Mouse (Mus musculus): ENCODE results near the gene 2510009E07Rik. TPM values are rescaled to one million over a fixed set of nuclear protein-coding genes. Genes with fewer than 3 reads are reported as not detected.
A peak's percentile ranks its signal among the peaks of the same experiment; 100 is the strongest.

The 2510009E07Rik gene
- total RNA-seq (2014; rRNA removed; ENCODE audit: low replicate concordance) (27.2 and 32.2 TPM in 2 replicates), polyA plus RNA-seq (2015; fragmentation: Nextera tagmentation; extraction: Ambion mirVana) (18.4 and 20.0 TPM in 2 replicates)

GRCm38 (mm10) chr16:21694463-21695241 is at the start of gene 2510009E07Rik:
Gene 2510009E07Rik (minus strand): TSS chr16:21694665.
- Histone ChIP-seq H3K27me3 (ENCODE audit: control insufficient read depth, insufficient read depth, low read length) (no peaks in the 10 kb centered on the region), H3K9ac (replicated peaks; ENCODE audit: low read depth, low read length) (peak within 1 kb of the TSS; percentile 93), H3K4me2 (ENCODE audit: low read depth, low read length) (peak within 1 kb of the TSS; percentile 94), H3K27ac (ENCODE audit: low read depth) (peak within 1 kb of the TSS; percentile 93), H3K4me3 (ENCODE audit: low read depth, low read length) (peak within 1 kb of the TSS; percentile 86), H3K36me3 (replicated peaks; ENCODE audit: control insufficient read depth, insufficient read depth, low read length) (no peaks in the 10 kb centered on the region), H3K4me1 (ENCODE audit: control insufficient read depth, insufficient read depth) (peaks cover 33% of the 10 kb centered on the region), H3K9me3 (replicated peaks; ENCODE audit: control insufficient read depth, low read length) (no peaks in the 10 kb centered on the region)
- WGBS = under 1% methylated on average over 53 of the region's 61 CpGs
- ATAC-seq (ENCODE audit: insufficient read depth, low read depth) = peak; percentile 90
- TF ChIP-seq EP300 (IDR thresholded peaks at IDR 0.05; ENCODE audit: low read depth) (peak; percentile 6; the same call in 1 of the 2 replicates), CTCF (IDR thresholded peaks at IDR 0.05; ENCODE audit: low read depth) (peak; percentile 9; the same call in 1 of the 2 replicates)
- peak; percentile 89 for DNase-seq (ENCODE audit: low spot score)

GRCm38 (mm10) chr16:21743401-21743800 is 48.9 kb upstream of the 2510009E07Rik start:
- 51% methylated on average over 6 of the region's 6 CpGs for WGBS
- Histone ChIP-seq H3K4me1 (ENCODE audit: control insufficient read depth, insufficient read depth) (peaks cover 13% of the 10 kb centered on the region; the same call in 1 of the 2 replicates), H3K9me3 (replicated peaks; ENCODE audit: control insufficient read depth, low read length) (no peaks in the 10 kb centered on the region), H3K9ac (replicated peaks; ENCODE audit: low read depth, low read length) (no peak overlapping the region), H3K4me2 (ENCODE audit: low read depth, low read length) (no peak overlapping the region), H3K4me3 (ENCODE audit: low read depth, low read length) (no peak overlapping the region), H3K27ac (ENCODE audit: low read depth) (no peak overlapping the region), H3K36me3 (replicated peaks; ENCODE audit: control insufficient read depth, insufficient read depth, low read length) (no peaks in the 10 kb centered on the region), H3K27me3 (ENCODE audit: control insufficient read depth, insufficient read depth, low read length) (no peaks in the 10 kb centered on the region)
- ATAC-seq (ENCODE audit: insufficient read depth, low read depth) (no peak; the same call in 1 of the 2 replicates), DNase-seq (ENCODE audit: low spot score) (peak; percentile 19)
- TF ChIP-seq CTCF (IDR thresholded peaks at IDR 0.05; ENCODE audit: low read depth) (no peak), EP300 (IDR thresholded peaks at IDR 0.05; ENCODE audit: low read depth) (no peak)

- H3K4me3 ChIP-seq (ENCODE audit: low read depth, low read length) = no peak overlapping the region
- no peak overlapping the region for H3K9ac ChIP-seq (replicated peaks; ENCODE audit: low read depth, low read length)
- no peak for DNase-seq (ENCODE audit: low spot score)
- no peak for ATAC-seq (ENCODE audit: insufficient read depth, low read depth)
- no peak overlapping the region for H3K4me2 ChIP-seq (ENCODE audit: low read depth, low read length)
- 92% methylated on average over 5 of the region's 5 CpGs for WGBS
- H3K4me1 ChIP-seq (ENCODE audit: control insufficient read depth, insufficient read depth) = peaks cover 13% of the 10 kb centered on the region; the same call in 1 of the 2 replicates
- H3K9me3 ChIP-seq (replicated peaks; ENCODE audit: control insufficient read depth, low read length) = no peaks in the 10 kb centered on the region
- TF ChIP-seq CTCF (IDR thresholded peaks at IDR 0.05; ENCODE audit: low read depth) (no peak), EP300 (IDR thresholded peaks at IDR 0.05; ENCODE audit: low read depth) (no peak)
- H3K27me3 ChIP-seq (ENCODE audit: control insufficient read depth, insufficient read depth, low read length) = no peaks in the 10 kb centered on the region
- H3K27ac ChIP-seq (ENCODE audit: low read depth) = no peak overlapping the region
- H3K36me3 ChIP-seq (replicated peaks; ENCODE audit: control insufficient read depth, insufficient read depth, low read length) = no peaks in the 10 kb centered on the region
These were observed 48.4 kb upstream of the 2510009E07Rik start for GRCm38 (mm10) chr16:21742898-21743297.

- Histone ChIP-seq H3K27me3 (ENCODE audit: control insufficient read depth, insufficient read depth, low read length) (no peaks in the 10 kb centered on the region), H3K4me1 (ENCODE audit: control insufficient read depth, insufficient read depth) (peaks cover 13% of the 10 kb centered on the region; the same call in 1 of the 2 replicates), H3K4me2 (ENCODE audit: low read depth, low read length) (no peak overlapping the region), H3K9ac (replicated peaks; ENCODE audit: low read depth, low read length) (no peak overlapping the region), H3K9me3 (replicated peaks; ENCODE audit: control insufficient read depth, low read length) (no peaks in the 10 kb centered on the region), H3K4me3 (ENCODE audit: low read depth, low read length) (no peak overlapping the region), H3K27ac (ENCODE audit: low read depth) (no peak overlapping the region), H3K36me3 (replicated peaks; ENCODE audit: control insufficient read depth, insufficient read depth, low read length) (no peaks in the 10 kb centered on the region)
- TF ChIP-seq CTCF (IDR thresholded peaks at IDR 0.05; ENCODE audit: low read depth) (no peak), EP300 (IDR thresholded peaks at IDR 0.05; ENCODE audit: low read depth) (no peak)
- 87% methylated on average over 5 of the region's 5 CpGs for WGBS
- DNase-seq (ENCODE audit: low spot score) = no peak
- ATAC-seq (ENCODE audit: insufficient read depth, low read depth) = no peak
These were observed 47.9 kb upstream of the 2510009E07Rik start for GRCm38 (mm10) chr16:21742191-21742870.

GRCm38 (mm10) chr16:21741542-21741941 is 47.1 kb upstream of the 2510009E07Rik start:
- H3K27me3 ChIP-seq (ENCODE audit: control insufficient read depth, insufficient read depth, low read length) = no peaks in the 10 kb centered on the region
- no peak overlapping the region for H3K27ac ChIP-seq (ENCODE audit: low read depth)
- H3K4me2 ChIP-seq (ENCODE audit: low read depth, low read length) = no peak overlapping the region
- H3K4me1 ChIP-seq (ENCODE audit: control insufficient read depth, insufficient read depth) = peaks cover 13% of the 10 kb centered on the region; the same call in 1 of the 2 replicates
- H3K9ac ChIP-seq (replicated peaks; ENCODE audit: low read depth, low read length) = no peak overlapping the region
- TF ChIP-seq EP300 (IDR thresholded peaks at IDR 0.05; ENCODE audit: low read depth) = no peak
- TF ChIP-seq CTCF (IDR thresholded peaks at IDR 0.05; ENCODE audit: low read depth) = no peak
- no peaks in the 10 kb centered on the region for H3K36me3 ChIP-seq (replicated peaks; ENCODE audit: control insufficient read depth, insufficient read depth, low read length)
- ATAC-seq (ENCODE audit: insufficient read depth, low read depth) (no peak), DNase-seq (ENCODE audit: low spot score) (no peak)
- 43% methylated on average over 3 of the region's 3 CpGs for WGBS
- H3K4me3 ChIP-seq (ENCODE audit: low read depth, low read length) = no peak overlapping the region
- no peaks in the 10 kb centered on the region for H3K9me3 ChIP-seq (replicated peaks; ENCODE audit: control insufficient read depth, low read length)
